Mouse (Mus musculus) MEL (cell line): ENCODE results near the gene Dglucy. TPM values are rescaled to one million over a fixed set of nuclear protein-coding genes. Genes with fewer than 3 reads are reported as not detected.

ENCODE experiments used
- DNase-seq: peaks from one replicate; pipeline ENCODE4 v3.0.0; 2011; ENCODE audit warnings: low read depth, low spot score
- H3K27ac ChIP-seq: 2 replicates; pipeline ENCODE4 v1.5.1; 2012; ENCODE audit warnings: low read depth, mild to moderate bottlenecking, control low read depth, low read length, moderate library complexity; ENCODE audit not compliant: control insufficient read depth
- H3K27me3 ChIP-seq, 2 experiments: fragments of 150-350 bp in 1 of 2; sonication (generic) in 1 of 2; 2 replicates each; pipeline ENCODE4 v1.6.1; 2012; ENCODE audit warnings: low read length in 2 of 2, mild to moderate bottlenecking in 2 of 2, improper control_type of control experiment in 1 of 2, moderate library complexity in 1 of 2; ENCODE audit not compliant: insufficient read depth in 2 of 2, control insufficient read depth in 1 of 2
- H3K36me3 ChIP-seq, 2 experiments: 2 replicates each; pipeline ENCODE4 v1.6.1; 2012 to 2014; ENCODE audit warnings: low read length in 2 of 2, improper control_type of control experiment in 1 of 2, inconsistent platforms in 1 of 2, mild to moderate bottlenecking in 1 of 2; ENCODE audit not compliant: insufficient read depth in 2 of 2, control insufficient read depth in 1 of 2
- H3K4me1 ChIP-seq, 2 experiments: fragments of 150-350 bp in 1 of 2; sonication (generic) in 1 of 2; 2 replicates each; pipeline ENCODE4 v1.6.1; 2012; ENCODE audit warnings: low read length in 2 of 2, improper control_type of control experiment in 1 of 2, mild to moderate bottlenecking in 1 of 2; ENCODE audit not compliant: insufficient read depth in 2 of 2, control insufficient read depth in 1 of 2
- H3K4me3 ChIP-seq, 2 experiments: fragments of 150-350 bp in 1 of 2; sonication (generic) in 1 of 2; 2 replicates each; pipeline ENCODE4 v1.5.1; 2012; ENCODE audit warnings: low read depth in 2 of 2, low read length in 2 of 2, mild to moderate bottlenecking in 2 of 2, moderate library complexity in 2 of 2, control low read depth in 1 of 2, improper control_type of control experiment in 1 of 2; ENCODE audit not compliant: control insufficient read depth in 1 of 2, insufficient read depth in 1 of 2
- H3K79me2 ChIP-seq: 2 replicates; pipeline ENCODE4 v1.6.1; 2012; ENCODE audit warnings: mild to moderate bottlenecking, low read length, moderate library complexity; ENCODE audit not compliant: control insufficient read depth, poor library complexity, insufficient read depth
- H3K9ac ChIP-seq: 2 replicates; pipeline ENCODE4 v1.6.1; 2012; ENCODE audit warnings: low read depth, mild to moderate bottlenecking, control low read depth, low read length, moderate library complexity; ENCODE audit not compliant: control insufficient read depth, poor library complexity, severe bottlenecking
- H3K9me3 ChIP-seq: fragments of 150-350 bp; sonication (generic); replicated peaks from 2 replicates; pipeline ENCODE4 v1.6.1; 2012; ENCODE audit warnings: mild to moderate bottlenecking, low read length, improper control_type of control experiment, moderate library complexity; ENCODE audit not compliant: insufficient read depth
- BHLHE40 ChIP-seq: IDR thresholded peaks from 2 replicates; pipeline ENCODE4 v1.6.1; 2012; ENCODE audit warnings: low read depth, mild to moderate bottlenecking, inconsistent platforms, low read length, improper control_type of control experiment, borderline replicate concordance
- CHD2 ChIP-seq: IDR thresholded peaks from 2 replicates; pipeline ENCODE4 v1.6.1; 2011; ENCODE audit warnings: low read length, improper control_type of control experiment
- E2F4 ChIP-seq: IDR thresholded peaks from 2 replicates; pipeline ENCODE4 v1.6.1; 2011; ENCODE audit warnings: low read depth, low read length, improper control_type of control experiment, borderline replicate concordance
- ELF1 ChIP-seq: IDR thresholded peaks from 2 replicates; pipeline ENCODE4 v1.6.1; 2014; ENCODE audit warnings: low read depth, mild to moderate bottlenecking, inconsistent platforms, low read length, improper control_type of control experiment, moderate library complexity
- ETS1 ChIP-seq: IDR thresholded peaks from 2 replicates; pipeline ENCODE4 v1.6.1; 2012; ENCODE audit warnings: low read depth, mild to moderate bottlenecking, inconsistent platforms, low read length, improper control_type of control experiment, moderate library complexity
- GABPA ChIP-seq: IDR thresholded peaks from 2 replicates; pipeline ENCODE4 v1.6.1; 2012; ENCODE audit warnings: low read depth, mild to moderate bottlenecking, inconsistent platforms, low read length, improper control_type of control experiment, moderate library complexity
- HCFC1 ChIP-seq: IDR thresholded peaks from 2 replicates; pipeline ENCODE4 v1.6.1; 2012; ENCODE audit warnings: low read depth, mild to moderate bottlenecking, inconsistent platforms, low read length, improper control_type of control experiment, moderate library complexity
- JUND ChIP-seq: IDR thresholded peaks from 2 replicates; pipeline ENCODE4 v1.6.1; 2011; ENCODE audit warnings: low read depth, mild to moderate bottlenecking, improper control_type of control experiment, low read length
- MAZ ChIP-seq: IDR thresholded peaks from 2 replicates; pipeline ENCODE4 v1.6.1; 2012; ENCODE audit warnings: low read depth, mild to moderate bottlenecking, inconsistent platforms, low read length, improper control_type of control experiment
- MXI1 ChIP-seq: IDR thresholded peaks from 2 replicates; pipeline ENCODE4 v1.6.1; 2011; ENCODE audit warnings: mild to moderate bottlenecking, low read depth, low read length, improper control_type of control experiment
- MYB ChIP-seq: IDR thresholded peaks from 2 replicates; pipeline ENCODE4 v1.6.1; 2011; ENCODE audit warnings: mild to moderate bottlenecking, low read depth, low read length, improper control_type of control experiment
- MYC ChIP-seq: IDR thresholded peaks from 2 replicates; pipeline ENCODE4 v1.6.1; 2011; ENCODE audit warnings: low read depth, mild to moderate bottlenecking, low read length, improper control_type of control experiment, moderate library complexity
- NELFE ChIP-seq: IDR thresholded peaks from 2 replicates; pipeline ENCODE4 v1.6.1; 2011; ENCODE audit warnings: low read depth, low read length, improper control_type of control experiment
- POLR2A ChIP-seq, 2 experiments: IDR thresholded peaks; 2 replicates each; pipeline ENCODE4 v1.6.1; 2011 to 2012; ENCODE audit warnings: low read length in 2 of 2, mild to moderate bottlenecking in 2 of 2, control low read depth in 1 of 2, improper control_type of control experiment in 1 of 2, low read depth in 1 of 2, moderate library complexity in 1 of 2; ENCODE audit not compliant: control insufficient read depth in 1 of 2, insufficient read depth in 1 of 2, poor library complexity in 1 of 2
- POLR2AphosphoS5 ChIP-seq: IDR thresholded peaks from 2 replicates; pipeline ENCODE4 v1.6.1; 2012; ENCODE audit warnings: low read depth, borderline replicate concordance, mild to moderate bottlenecking, inconsistent platforms, low read length, moderate library complexity, mixed read lengths
- RCOR1 ChIP-seq: IDR thresholded peaks from 2 replicates; pipeline ENCODE4 v1.6.1; 2012; ENCODE audit warnings: low read depth, mild to moderate bottlenecking, inconsistent platforms, low read length, improper control_type of control experiment
- SIN3A ChIP-seq: IDR thresholded peaks from 2 replicates; pipeline ENCODE4 v1.6.1; 2012; ENCODE audit warnings: low read length, improper control_type of control experiment, inconsistent platforms
- SMC3 ChIP-seq: IDR thresholded peaks from 2 replicates; pipeline ENCODE4 v1.6.1; 2011; ENCODE audit warnings: low read depth, low read length, improper control_type of control experiment
- TBP ChIP-seq: IDR thresholded peaks from 2 replicates; pipeline ENCODE4 v1.8.0; 2011; ENCODE audit warnings: low read depth, low read length, improper control_type of control experiment
- USF1 ChIP-seq: IDR thresholded peaks from 2 replicates; pipeline ENCODE4 v1.6.1; 2014; ENCODE audit warnings: low read depth, mild to moderate bottlenecking, inconsistent platforms, low read length, improper control_type of control experiment, moderate library complexity
- USF2 ChIP-seq, 2 experiments: IDR thresholded peaks; 2 replicates each; pipeline ENCODE4 v1.6.1; 2011 to 2012; ENCODE audit warnings: improper control_type of control experiment in 2 of 2, low read length in 2 of 2, borderline replicate concordance in 1 of 2, inconsistent platforms in 1 of 2, low read depth in 1 of 2, mild to moderate bottlenecking in 1 of 2; ENCODE audit not compliant: insufficient read depth in 1 of 2
- ZKSCAN1 ChIP-seq: IDR thresholded peaks from 2 replicates; pipeline ENCODE4 v1.6.1; 2012; ENCODE audit warnings: low read depth, mild to moderate bottlenecking, inconsistent platforms, low read length, improper control_type of control experiment, moderate library complexity
- ZMIZ1 ChIP-seq: IDR thresholded peaks from 2 replicates; pipeline ENCODE4 v1.6.1; 2012; ENCODE audit warnings: low read depth, mild to moderate bottlenecking, inconsistent platforms, low read length, improper control_type of control experiment, moderate library complexity
- ZNF384 ChIP-seq: IDR thresholded peaks from 2 replicates; pipeline ENCODE4 v1.6.1; 2012; ENCODE audit warnings: low read depth, mild to moderate bottlenecking, inconsistent platforms, low read length, improper control_type of control experiment
- polyA plus RNA-seq, 2 experiments: library from polyadenylated mRNA; stranded (reverse) in 1 of 2; unstranded in 1 of 2; fragments of >175 nt in 1 of 2; fragments of >200 nt in 1 of 2; gene quantifications; 2 replicates each; pipeline versions ENCODE4 v1.2.1 to v1.2.4; 2012; ENCODE audit warnings: low replicate concordance in 2 of 2, low read depth in 1 of 2; ENCODE audit not compliant: insufficient read length in 2 of 2, insufficient read depth in 1 of 2, missing spikeins in 1 of 2
- total RNA-seq: library from RNA; depleted of rRNA; stranded (reverse); fragments of 300-350 nt; gene quantifications from 2 replicates; pipeline ENCODE4 v1.2.3, GENCODE M21; 2012

Gene Dglucy
- total and polyA plus RNA-seq, 3 experiments = 0.03 TPM; not detected in 2

- Histone ChIP-seq H3K9me3 (no peaks in the 10 kb centered on the region), H3K79me2 (no peaks in the 10 kb centered on the region), H3K36me3 (no peaks in the 10 kb centered on the region), H3K9ac (no peak overlapping the region), H3K4me1 (no peaks in the 10 kb centered on the region), H3K27ac (no peak overlapping the region), H3K27me3 (peaks cover 9 to 16% of the 10 kb centered on the region in 2 experiments), H3K4me3 (no peak overlapping the region)
- no peak for DNase-seq
- TF ChIP-seq POLR2AphosphoS5 = no peak
- TF ChIP-seq E2F4 = no peak
- TF ChIP-seq HCFC1 = no peak
- TF ChIP-seq ZKSCAN1 = no peak
- no peak for TF ChIP-seq MAZ
- no peak for TF ChIP-seq TBP
- TF ChIP-seq SIN3A = no peak
- TF ChIP-seq RCOR1 = no peak
- no peak for TF ChIP-seq ZMIZ1
- TF ChIP-seq ZNF384 = no peak
- TF ChIP-seq SMC3 = no peak
- no peak for TF ChIP-seq NELFE
- no peak for TF ChIP-seq USF2 (IDR thresholded peaks at IDR 0.05; ENCODE audit: borderline replicate concordance in 1 of 2, insufficient read depth in 1 of 2, low read depth in 1 of 2, low read length in 2 of 2)
- no peak for TF ChIP-seq MXI1
- no peak for TF ChIP-seq BHLHE40
- TF ChIP-seq POLR2A (IDR thresholded peaks at IDR 0.05; ENCODE audit: control insufficient read depth in 1 of 2, insufficient read depth in 1 of 2, low read depth in 1 of 2, low read length in 2 of 2, poor library complexity in 1 of 2) = no peak
- no peak for TF ChIP-seq CHD2
Measured at GRCm38 (mm10) chr12:100789981-100790550, 11.2 kb downstream of the Dglucy start.

- TF ChIP-seq USF1 = no peak
- TF ChIP-seq GABPA = no peak
- no peak for TF ChIP-seq MAZ
- TF ChIP-seq E2F4 = no peak
- no peak for TF ChIP-seq MYC
- TF ChIP-seq ETS1 = no peak
- TF ChIP-seq POLR2A (IDR thresholded peaks at IDR 0.05; ENCODE audit: control insufficient read depth in 1 of 2, insufficient read depth in 1 of 2, low read depth in 1 of 2, low read length in 2 of 2, poor library complexity in 1 of 2) = no peak
- no peak for TF ChIP-seq JUND
- TF ChIP-seq MYB = no peak
- TF ChIP-seq ELF1 = no peak
- TF ChIP-seq, all 39 proteins: peak for 0
- Histone ChIP-seq H3K27ac (no peak overlapping the region), H3K9ac (no peak overlapping the region), H3K36me3 (no peaks in the 10 kb centered on the region), H3K4me3 (no peak overlapping the region), H3K9me3 (no peaks in the 10 kb centered on the region), H3K4me1 (no peaks in the 10 kb centered on the region), H3K79me2 (no peaks in the 10 kb centered on the region), H3K27me3 (peaks cover 9 to 16% of the 10 kb centered on the region in 2 experiments)
- DNase-seq = no peak
Measured at GRCm38 (mm10) chr12:100791425-100791824, 12.6 kb downstream of the Dglucy start.
